Mouse (Mus musculus): ENCODE results near the gene Srp54a. TPM values are rescaled to one million over a fixed set of nuclear protein-coding genes. Genes with fewer than 3 reads are reported as not detected.

The Srp54a gene
- polyA plus RNA-seq, 1 experiment from 2014 or later: 150 TPM

Other genes with a start within 250 kb of the Srp54a start
- gene Cfl2, start 217.4 kb upstream of the Srp54a start, polyA plus RNA-seq (2016; fragmentation: Nextera tagmentation; extraction: Ambion mirVana): 149 and 151 TPM in 2 replicates
- not detected in 2 replicates for gene Gm20403, start 93.7 kb upstream of the Srp54a start, polyA plus RNA-seq (2016; fragmentation: Nextera tagmentation; extraction: Ambion mirVana)
- gene Baz1a, start 65.9 kb upstream of the Srp54a start, polyA plus RNA-seq (2016; fragmentation: Nextera tagmentation; extraction: Ambion mirVana): 31.6 and 36.1 TPM in 2 replicates
- gene 2700097O09Rik, start 152 bp upstream of the Srp54a start, polyA plus RNA-seq (2016; fragmentation: Nextera tagmentation; extraction: Ambion mirVana): 45.4 and 46.4 TPM in 2 replicates
- 6.8 and 11.2 TPM in 2 replicates for gene Fam177a, start 44.2 kb downstream of the Srp54a start, polyA plus RNA-seq (2016; fragmentation: Nextera tagmentation; extraction: Ambion mirVana)
- 39.9 and 47.9 TPM in 2 replicates for gene Srp54b, start 74.8 kb downstream of the Srp54a start, polyA plus RNA-seq (2016; fragmentation: Nextera tagmentation; extraction: Ambion mirVana)
- 2.7 and 3.4 TPM in 2 replicates for gene 1700047I17Rik2, start 119.3 kb downstream of the Srp54a start, polyA plus RNA-seq (2016; fragmentation: Nextera tagmentation; extraction: Ambion mirVana)
- gene Srp54c, start 149.9 kb downstream of the Srp54a start, polyA plus RNA-seq (2016; fragmentation: Nextera tagmentation; extraction: Ambion mirVana): 45.8 and 54.1 TPM in 2 replicates
- 20.9 and 22.2 TPM in 2 replicates for gene 1110008L16Rik, start 219.3 kb downstream of the Srp54a start, polyA plus RNA-seq (2016; fragmentation: Nextera tagmentation; extraction: Ambion mirVana)
- gene Ppp2r3c, start 222.7 kb downstream of the Srp54a start, polyA plus RNA-seq (2016; fragmentation: Nextera tagmentation; extraction: Ambion mirVana): 19.6 and 23.3 TPM in 2 replicates